Mouse (Mus musculus) right cerebral cortex, postnatal 10 days (tissue): ENCODE data around the gene Tulp3.
"Not testable (repeated sequence)": the region's sequence is repeated elsewhere in the genome, so short reads cannot be mapped to it uniquely, and the experiment has no call there.

Source experiments
- DNase-seq, 2 experiments: peaks; one replicate each; pipeline ENCODE4 v3.0.0; 2021; ENCODE audit warnings: low spot score in 2 of 2

Gene Tulp3

GRCm38 (mm10) chr6:128358999-128359398 is 3.3 kb upstream of the Tulp3 start:
- peak; percentile 76 to 84 for DNase-seq

- DNase-seq: peak; percentile 77 to 83
These were observed 410 bp downstream of the Tulp3 start for GRCm38 (mm10) chr6:128355201-128355681.

GRCm38 (mm10) chr6:128354140-128354539 is 1.5 kb downstream of the Tulp3 start:
- DNase-seq: no peak

- peak; percentile 63 to 75 for DNase-seq
These were observed 5.9 kb downstream of the Tulp3 start for GRCm38 (mm10) chr6:128349711-128350110.

- no peak for DNase-seq
These were observed 8.9 kb downstream of the Tulp3 start for GRCm38 (mm10) chr6:128346782-128347181.

GRCm38 (mm10) chr6:128345623-128346022 is 10.0 kb downstream of the Tulp3 start:
- no peak for DNase-seq

GRCm38 (mm10) chr6:128341956-128342723 is 13.5 kb downstream of the Tulp3 start:
- DNase-seq: no peak

GRCm38 (mm10) chr6:128338876-128339275 is 16.8 kb downstream of the Tulp3 start:
- no peak for DNase-seq

- DNase-seq: no peak
These were observed 18.2 kb downstream of the Tulp3 start for GRCm38 (mm10) chr6:128337467-128337866.

- DNase-seq: peak; percentile 67 to 80
These were observed 21.1 kb downstream of the Tulp3 start for GRCm38 (mm10) chr6:128334397-128335124.

GRCm38 (mm10) chr6:128318317-128318716 is 37.3 kb downstream of the Tulp3 start:
- DNase-seq: peak; percentile 71 to 76

GRCm38 (mm10) chr6:128315597-128315996 is 40.1 kb downstream of the Tulp3 start:
- no peak for DNase-seq

- DNase-seq: no peak
These were observed 40.9 kb downstream of the Tulp3 start for GRCm38 (mm10) chr6:128314796-128315195.

GRCm38 (mm10) chr6:128308311-128308710 is 47.3 kb downstream of the Tulp3 start:
- DNase-seq: peak in 1 of 2 experiments; percentile 58

- DNase-seq: no peak
These were observed 50.9 kb downstream of the Tulp3 start for GRCm38 (mm10) chr6:128304801-128305200.

GRCm38 (mm10) chr6:128302640-128303039 is 53.0 kb downstream of the Tulp3 start:
- DNase-seq: not testable (repeated sequence)

- DNase-seq: no peak
These were observed 53.8 kb downstream of the Tulp3 start for GRCm38 (mm10) chr6:128301891-128302290.

- no peak for DNase-seq
These were observed 54.2 kb downstream of the Tulp3 start for GRCm38 (mm10) chr6:128301458-128301857.

GRCm38 (mm10) chr6:128300134-128301001 is 55.3 kb downstream of the Tulp3 start, which contains the start of gene Tead4:
Tead4 (minus strand) TSS chr6:128300823.
- DNase-seq: peak in 1 of 2 experiments; percentile 43

- DNase-seq: no peak
These were observed 56.1 kb downstream of the Tulp3 start for GRCm38 (mm10) chr6:128299292-128300133.

GRCm38 (mm10) chr6:128298246-128298645 is 57.4 kb downstream of the Tulp3 start:
- no peak for DNase-seq
